Mouse (Mus musculus): ENCODE measurements around the gene Tmem151b.

- no peak for TF ChIP-seq CTCF (conservative IDR thresholded peaks at IDR 0.05; ENCODE audit: low read length)
- no peak for TF ChIP-seq POU5F1 (IDR thresholded peaks at IDR 0.05; ENCODE audit: borderline replicate concordance, low read length)
- no peak for TF ChIP-seq NANOG (IDR thresholded peaks at IDR 0.05; ENCODE audit: borderline replicate concordance, low read length)
Measured at GRCm38 (mm10) chr17:45500981-45501380, 48.5 kb downstream of the Tmem151b start.
